Mouse (Mus musculus) mouse embryonic stem cell (cell line): ENCODE data around the gene Sik1.

Experiments
- in situ Hi-C, 2 experiments: fragments of 300-500 bp; cut with MboI; formaldehyde crosslinking; loops; 1 replicate in 1 of 2; 3 replicates in 1 of 2; pipeline ENCODE4 v1.14.3; 2019 to 2020; ENCODE audit warnings: low sequenced_read_pairs in 2 of 2, low pct_unique_long_range_greater_than_20kb in 1 of 2, mixed read lengths in 1 of 2; ENCODE audit not compliant: unreplicated experiment in 1 of 2

Gene Sik1

DNA sequence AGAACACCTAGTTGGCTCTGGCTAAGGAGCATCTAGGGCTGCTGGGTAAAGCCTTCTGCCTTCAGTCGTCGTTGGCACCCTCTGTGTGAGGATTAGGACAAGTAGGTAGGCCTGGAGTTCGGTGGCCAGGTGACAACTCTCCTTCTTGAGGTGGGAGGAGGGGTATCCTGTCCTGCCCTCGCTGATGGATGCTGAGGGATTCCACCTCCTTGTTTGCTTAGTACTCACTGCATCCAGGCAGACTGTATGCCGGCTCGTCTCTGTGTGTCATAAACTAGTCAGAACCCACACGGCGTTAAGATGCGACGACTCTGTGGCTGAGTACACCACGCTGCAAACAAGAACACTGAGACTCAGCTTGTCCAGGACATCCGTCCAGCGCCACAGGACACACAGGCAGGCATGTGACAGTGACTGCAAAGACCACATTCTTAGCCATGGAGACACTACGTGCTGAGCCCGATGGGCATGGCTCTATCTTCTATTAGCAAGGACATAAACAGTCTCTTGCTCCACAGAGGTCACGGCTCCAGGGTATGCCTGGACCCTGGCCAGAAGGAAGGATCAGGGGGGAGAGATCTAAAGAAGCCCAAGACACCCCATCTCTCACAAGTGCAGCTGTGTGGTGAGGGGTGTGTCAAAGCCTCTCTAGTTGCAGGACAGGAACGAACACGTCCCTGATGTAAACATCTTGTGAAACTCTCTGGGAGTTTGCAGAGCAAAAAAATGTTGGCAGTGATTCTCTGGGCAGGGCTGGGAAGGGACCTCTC lies 13.6 kb downstream of the Sik1 start:
- in situ Hi-C loops: no loop called here

DNA sequence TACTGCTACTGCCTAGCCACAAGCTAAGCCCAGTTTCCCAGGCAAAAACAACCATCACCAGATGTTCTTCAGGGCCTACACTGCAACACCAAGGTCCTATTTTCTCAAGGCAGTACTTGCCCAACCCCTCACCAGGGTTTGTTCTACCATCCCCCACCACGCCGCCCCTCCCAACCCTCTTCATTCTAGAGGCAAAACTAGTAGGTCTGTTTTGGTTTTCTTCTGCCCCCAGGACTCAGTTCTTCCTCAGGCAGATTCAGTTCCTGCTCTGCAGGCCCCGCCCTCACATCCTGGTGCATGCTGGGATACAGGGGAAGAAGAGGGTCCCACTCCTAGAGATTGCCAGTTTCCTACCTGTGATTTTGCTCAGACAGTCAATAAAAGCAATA lies 14.2 kb downstream of the Sik1 start:
- in situ Hi-C loops: no loop called here

DNA sequence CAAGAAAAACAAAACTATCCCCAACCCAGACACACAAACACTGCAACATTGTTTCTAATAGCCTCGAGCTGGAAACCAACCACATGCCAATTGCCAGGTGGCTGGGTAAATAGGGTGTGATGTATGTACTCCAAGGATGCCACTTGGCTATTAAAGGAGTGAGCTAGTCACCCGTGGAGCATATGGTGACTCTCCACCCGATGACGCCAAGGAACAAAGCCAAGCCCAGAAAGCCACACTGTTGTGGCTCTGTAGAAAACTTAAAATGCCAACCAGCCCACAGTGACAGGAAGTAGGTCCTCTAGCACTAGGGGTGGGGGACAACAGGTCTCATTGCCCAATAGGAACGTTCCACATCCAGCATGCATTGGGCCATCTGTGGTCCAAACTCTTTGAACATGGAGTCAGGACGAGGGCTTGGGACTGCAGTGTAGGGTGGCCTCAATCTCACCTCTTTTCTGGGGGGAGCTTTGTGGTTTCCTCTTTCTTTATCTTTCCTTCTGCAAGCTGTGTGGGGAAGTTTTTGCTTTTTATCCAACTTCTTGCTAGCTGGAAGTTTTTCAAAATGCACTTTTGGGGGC lies 15.1 kb downstream of the Sik1 start:
- in situ Hi-C loops: no loop called here

DNA sequence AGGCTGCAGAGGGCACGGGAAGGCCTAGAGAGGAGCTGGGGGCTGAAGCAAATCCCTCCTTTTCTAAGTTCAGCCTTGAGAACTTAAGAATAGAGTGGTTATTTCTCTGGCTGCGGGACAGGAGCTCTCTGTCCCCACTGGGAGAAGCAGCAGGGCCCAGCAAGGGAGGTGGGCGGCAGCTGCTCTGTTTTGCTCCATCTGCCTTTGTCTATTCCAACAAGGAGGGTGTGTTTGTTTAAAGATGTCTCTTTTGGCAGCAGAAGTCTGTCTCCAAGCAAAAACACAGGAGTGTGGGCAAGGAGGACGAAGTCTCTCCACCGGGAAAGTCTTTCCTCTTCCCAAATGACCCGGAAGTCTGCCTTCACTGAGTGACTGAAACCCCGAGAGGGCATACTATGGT lies 18.8 kb downstream of the Sik1 start:
- in situ Hi-C loops: no loop called here

DNA sequence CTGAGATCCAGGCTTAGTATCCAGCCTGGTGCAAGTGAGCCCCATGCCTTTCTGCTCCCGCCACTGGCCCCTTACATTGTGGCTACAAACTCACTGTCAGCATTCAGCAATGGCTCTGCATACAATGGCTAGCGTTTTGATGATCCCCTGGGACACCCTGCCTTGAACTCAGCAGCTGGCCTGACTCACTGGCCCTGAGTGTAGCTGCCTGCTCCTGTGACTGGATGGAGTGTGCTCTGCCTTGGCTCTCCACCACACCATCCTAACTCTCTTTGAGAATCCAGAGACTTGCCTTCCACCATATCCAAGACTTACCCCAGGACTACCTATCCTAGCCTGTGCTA lies 19.4 kb downstream of the Sik1 start:
- in situ Hi-C loops: no loop called here

DNA sequence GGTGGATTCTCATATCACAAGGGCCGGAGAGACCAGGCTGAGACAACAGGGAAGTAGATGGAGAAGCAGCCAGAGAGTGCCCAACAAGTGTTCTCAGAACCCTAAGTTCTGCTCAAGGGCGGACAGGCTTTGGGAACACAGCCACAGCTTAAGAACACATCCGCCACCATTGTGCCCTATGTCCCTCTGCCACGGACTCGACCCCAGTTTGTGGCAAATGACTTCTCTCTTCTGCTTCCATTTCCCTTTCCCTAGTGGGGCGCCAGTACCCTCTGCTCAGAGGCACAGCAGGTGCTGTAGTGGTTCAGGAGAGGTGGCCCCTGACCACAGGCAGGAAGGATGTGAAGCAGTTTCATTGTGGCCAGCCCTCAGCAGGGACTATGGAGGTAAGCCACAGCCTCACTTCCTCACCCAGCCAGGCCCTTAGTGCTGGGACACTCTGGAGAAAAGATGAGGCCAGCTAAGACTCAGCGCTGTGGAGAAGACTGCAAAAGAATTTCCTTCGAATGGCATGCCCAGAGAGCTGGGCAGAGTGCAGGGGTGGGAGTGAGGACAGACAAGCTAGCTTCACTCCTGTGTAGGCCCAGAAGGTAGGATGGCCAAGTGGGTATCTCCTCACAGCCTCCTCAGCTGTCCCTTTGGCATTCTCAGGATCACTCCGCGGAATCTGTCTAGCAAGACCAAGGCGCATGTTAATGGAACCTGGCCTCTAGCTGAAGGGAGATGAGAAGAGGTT lies 19.9 kb downstream of the Sik1 start:
- in situ Hi-C loops: no loop called here

DNA sequence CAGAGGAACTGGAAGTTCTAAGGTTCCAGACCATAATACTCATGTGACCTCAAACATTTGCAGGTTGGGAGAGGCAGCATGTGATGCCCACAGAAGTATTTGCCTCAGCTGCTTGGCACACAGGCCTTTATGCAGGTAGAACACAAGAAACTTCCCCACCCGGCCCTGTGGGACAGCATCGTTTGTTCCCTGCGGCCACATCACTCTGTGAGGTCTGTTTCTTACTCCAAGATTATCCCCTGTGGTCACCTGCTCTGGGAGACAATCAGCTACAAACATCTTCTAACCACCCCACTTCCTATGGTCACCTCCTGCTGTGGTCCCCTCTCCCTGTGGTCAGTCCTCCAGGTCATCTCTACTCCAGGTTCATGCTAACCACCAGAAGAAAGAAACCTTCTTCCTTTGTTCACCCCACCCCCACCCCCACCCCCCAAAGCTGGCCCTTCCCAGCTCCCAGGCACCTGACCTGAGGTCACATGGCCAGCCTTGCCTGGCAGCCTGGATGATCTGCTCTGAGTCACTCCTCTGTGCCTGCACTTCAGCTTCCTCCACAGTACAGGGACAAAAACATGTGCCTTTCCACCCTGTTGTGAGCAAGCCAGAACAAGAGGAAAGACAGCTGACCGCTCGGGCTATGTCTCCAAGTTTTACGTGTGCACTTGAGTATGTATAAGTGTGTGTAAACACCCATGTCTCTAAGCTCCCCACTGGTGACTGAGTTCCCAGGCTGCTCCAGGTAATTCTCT lies 21.1 kb downstream of the Sik1 start:
- in situ Hi-C loops: no loop called here

DNA sequence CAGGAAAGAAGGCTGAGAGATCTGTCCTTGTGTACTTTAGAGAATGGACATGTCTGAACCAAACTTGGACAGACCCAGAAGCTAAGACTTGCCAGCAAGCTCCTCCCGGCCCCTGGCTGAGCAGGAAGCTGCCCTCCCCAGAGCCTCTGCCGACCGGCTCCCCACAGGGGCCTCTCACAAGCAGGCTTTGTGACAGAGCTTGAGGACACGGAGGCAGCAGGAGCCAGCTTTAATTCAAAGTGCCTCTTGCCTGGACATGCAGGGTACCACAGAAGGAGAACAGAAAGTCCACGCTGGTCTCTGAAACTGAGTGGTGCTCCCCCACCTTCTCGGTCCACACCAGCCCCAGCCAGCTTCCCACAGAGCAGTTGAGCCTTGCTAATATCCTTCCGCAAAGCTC lies 21.9 kb downstream of the Sik1 start:
- in situ Hi-C loops: no loop called here

DNA sequence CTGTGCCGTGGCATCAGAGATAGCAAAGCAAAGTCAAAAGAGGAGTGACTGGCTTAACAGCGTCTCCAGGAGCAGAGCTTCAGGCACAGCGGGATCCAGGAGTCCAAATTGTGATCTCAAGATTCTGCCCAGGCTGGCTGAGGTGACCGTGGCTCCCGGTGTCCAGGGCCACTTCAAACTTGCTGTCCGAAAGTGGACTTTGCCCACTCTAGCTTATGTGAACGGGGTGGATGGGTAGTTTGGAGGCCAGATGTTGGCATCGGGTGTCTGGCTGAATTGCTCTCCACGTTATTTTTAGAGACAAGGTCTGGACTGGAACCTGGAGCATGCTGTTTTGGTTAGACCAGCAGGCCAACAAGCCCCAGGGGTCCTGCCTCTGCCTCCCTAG lies 23.0 kb downstream of the Sik1 start:
- in situ Hi-C loops: no loop called here

DNA sequence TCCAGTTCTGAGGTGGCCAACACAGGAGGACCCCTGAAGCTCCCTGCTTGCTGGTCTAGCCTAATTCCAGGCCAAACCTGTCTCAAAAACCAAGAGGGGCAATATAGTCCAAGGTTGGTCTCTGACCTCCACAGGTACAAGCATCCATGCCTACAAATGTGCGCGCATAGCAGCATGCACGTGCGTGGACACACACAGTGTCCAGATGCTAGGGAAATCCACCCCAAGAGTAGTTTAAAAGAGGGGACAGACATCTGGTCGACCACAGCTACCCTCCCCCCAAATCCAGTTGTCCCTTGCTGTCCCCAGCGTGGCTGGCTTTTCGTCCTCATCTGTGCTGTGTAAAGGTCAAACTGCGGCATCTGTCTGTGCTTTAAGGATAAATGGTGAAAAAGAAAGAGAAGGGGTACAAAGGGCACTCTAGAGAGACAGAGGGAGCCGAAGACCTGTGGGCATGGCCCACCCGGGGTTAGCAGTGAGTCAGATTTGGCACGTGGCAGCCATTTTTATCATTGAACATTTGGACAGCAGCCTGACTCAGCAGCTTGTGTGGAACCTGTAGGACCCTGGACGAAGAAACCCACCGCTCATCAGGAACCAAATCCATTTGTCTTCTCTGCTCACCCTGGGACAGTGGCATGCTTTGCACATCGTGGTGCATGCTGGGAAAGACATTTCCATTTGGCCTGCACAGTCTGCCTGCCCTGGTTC lies 23.6 kb downstream of the Sik1 start:
- in situ Hi-C loops: no loop called here

DNA sequence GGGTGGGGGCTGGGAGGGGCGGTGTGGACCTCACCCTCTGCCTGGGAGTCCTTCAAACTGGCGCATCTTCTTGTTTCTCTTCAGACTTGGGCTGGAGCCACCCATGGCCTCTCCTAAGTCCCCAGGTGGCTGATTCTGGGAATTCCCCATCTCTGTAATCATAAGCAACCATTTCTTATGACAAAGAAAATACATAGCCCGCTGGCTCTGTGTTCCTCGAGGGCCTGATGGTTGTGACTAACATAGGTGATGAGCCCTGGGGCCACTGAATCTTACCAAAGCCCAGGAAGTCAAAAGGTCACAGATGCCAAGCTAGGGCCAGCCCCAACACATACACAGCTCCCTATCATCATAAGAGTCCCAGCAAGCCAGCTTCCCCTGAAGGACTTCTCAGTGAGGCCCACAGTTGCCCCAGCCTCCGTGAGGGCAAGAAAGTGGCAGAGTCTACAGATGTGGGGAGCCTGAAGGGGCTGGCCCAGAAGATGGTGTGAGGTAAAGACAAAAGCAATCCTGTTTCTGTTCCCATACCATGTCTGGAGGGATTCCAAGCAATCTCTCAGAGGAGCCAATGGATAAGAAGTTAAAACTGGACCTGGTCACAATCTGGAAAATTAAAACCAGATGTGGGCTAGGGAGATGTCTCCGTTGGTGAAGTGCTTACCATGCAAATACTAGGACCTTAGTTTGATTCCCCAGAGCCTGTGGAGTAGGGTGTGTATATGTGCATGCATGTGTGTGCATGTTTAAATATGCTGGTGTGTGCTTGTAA lies 24.3 kb downstream of the Sik1 start:
- in situ Hi-C loops: no loop called here

DNA sequence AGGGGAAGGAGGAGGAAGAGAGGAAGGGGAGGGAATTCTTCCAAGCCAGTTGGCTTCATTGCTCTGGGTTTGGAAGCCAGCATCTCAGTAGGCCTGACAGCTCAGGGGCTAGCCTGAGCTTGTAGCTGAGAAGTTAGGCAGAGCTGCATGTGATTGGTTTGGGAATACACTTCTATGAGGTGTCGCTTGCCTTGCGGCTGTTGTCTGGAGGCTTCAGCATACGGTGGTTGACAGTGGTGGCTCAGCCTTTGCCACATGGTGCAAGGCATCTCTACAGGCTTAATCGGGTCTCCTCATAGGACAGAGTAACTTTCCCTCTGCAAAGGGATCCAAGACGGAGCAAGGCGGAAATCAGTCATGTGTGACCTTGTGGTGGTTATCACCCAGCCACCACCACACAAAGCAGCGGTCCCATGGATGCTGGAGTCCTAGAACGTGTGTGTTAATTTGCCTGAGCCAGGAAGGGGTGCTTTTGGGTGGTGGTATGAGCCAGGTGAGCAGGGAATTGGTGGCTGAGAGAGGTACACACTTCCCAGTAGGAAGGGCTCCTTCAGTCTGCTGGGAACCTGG lies 25.0 kb downstream of the Sik1 start:
- in situ Hi-C loops: no loop called here

DNA sequence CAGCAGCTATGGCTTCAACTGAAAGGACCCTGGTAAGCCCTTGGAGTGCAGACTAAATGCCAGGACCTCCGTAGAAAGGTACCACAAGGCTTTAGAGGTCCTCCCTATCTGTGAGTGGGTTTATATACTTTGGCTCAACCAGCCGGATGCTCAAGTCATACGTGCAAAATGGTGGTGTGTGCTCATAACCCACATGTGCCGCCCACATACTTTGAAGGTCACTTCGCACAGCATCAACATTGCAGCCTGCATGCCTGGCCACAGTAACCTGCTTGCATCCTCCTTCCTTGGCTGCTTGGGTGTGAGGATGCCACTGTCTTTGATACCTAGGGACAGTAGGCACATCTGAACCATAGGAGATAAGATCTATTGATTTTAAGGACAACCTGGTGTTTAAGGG lies 26.7 kb downstream of the Sik1 start:
- in situ Hi-C loops: no loop called here

DNA sequence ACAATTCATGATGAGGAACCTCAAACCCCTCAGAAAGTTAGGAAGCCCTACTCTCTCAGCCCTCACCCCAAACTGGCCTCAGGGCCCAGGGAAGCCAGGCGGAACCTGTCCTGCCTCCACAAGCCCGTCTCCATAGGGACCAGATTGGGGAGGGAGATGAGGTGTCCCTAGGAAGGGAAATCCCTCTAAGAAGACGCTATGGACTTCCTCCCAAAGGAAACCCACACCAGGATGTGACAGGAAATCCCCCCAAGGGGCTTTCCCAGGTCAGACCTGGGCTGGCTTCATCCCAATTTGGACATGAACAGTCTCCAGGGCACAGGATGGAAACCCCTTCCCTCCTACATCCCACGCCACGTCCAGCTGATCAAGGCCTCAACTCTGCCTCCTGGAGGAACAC lies 27.5 kb downstream of the Sik1 start:
- in situ Hi-C loops: no loop called here

DNA sequence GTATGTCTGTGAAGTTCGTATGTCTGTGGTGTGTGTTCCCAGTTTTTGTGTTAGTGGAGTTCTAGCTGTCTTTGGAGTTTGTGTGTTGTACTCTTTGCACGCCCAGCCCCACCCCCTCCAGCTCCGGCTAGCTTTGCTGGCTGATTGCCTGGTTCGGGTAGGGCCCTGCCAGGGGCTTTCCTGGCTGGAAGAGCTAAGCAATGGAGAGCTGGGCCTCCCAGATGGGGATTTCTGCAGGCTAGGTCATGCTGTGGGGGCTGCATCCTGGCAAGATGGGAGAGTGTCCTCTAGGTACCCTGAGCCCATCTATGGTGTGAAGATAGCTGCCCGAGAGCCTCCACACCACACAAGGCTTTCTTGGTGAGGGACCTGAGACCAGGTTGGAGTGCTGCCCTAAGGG lies 28.4 kb downstream of the Sik1 start:
- in situ Hi-C loops: no loop called here

DNA sequence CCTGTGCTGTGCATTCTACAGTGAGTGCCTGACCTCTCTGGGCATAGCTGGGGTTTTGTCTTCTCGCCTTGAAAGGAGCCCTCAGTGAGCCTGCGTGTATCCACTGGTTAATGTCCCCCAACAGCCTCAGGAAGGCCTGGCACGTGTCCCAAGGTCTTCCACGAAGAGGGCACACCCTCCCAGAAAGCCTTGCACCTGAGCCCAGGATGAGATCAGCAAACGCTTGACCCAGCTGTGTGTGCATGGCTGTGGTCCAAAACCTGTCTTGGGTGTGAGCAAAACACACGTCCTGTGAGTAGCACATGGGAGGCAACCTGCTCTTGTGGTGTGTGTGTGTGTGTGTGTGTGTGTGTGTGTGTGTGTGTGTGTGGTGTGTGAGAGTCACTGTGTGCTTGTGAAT lies 28.9 kb downstream of the Sik1 start:
- in situ Hi-C loops: no loop called here

DNA sequence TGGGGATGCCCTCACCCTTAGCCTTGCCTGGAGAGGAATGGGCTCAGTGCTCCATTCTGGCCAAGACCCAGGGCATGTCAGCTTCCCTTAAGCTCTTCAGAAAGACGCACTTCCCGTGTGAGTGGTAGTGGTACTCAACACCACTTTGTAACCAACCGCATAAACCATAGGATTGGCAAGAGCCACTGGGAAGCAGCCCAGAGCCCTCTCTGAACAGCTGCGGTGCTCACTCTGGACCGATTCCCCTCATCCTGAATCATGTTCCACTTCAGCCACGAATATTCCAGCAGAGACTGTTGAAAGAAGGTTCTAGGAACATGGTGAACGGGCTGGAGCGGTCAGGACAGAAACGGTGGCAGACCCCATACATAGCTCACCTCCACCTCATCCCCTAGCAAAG lies 29.9 kb downstream of the Sik1 start:
- in situ Hi-C loops: no loop called here

DNA sequence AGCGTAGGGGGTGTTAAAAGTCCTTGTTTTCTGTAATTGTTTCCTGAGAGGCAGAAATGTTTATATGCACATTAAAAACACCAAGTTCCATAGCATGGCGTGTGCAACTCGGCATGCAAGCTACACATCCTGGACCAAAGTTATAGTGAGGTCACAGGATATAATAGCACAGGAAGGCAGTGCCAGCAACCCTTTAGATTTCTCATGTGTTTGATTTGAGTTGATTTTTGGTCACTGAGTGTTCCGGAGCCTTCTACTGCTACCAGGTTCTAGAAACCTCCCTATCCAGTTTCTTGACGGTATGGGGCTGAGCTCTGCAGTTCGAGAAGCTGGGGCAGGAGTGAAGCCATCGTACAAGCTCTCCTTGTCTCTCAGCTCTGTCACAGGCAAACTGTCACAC lies 30.8 kb downstream of the Sik1 start:
- in situ Hi-C loops: no loop called here
